Mouse (Mus musculus): ENCODE measurements around the gene Gpr37.

The Gpr37 gene

GRCm38 (mm10) chr6:25690629-25691028 is at the start of gene Gpr37:
Gpr37 (minus strand) TSS chr6:25690729.
- no peak for DNase-seq (ENCODE audit: inconsistent ontology term)

GRCm38 (mm10) chr6:25736533-25736932 is 46.0 kb upstream of the Gpr37 start:
- DNase-seq (ENCODE audit: inconsistent ontology term): no peak

DNA sequence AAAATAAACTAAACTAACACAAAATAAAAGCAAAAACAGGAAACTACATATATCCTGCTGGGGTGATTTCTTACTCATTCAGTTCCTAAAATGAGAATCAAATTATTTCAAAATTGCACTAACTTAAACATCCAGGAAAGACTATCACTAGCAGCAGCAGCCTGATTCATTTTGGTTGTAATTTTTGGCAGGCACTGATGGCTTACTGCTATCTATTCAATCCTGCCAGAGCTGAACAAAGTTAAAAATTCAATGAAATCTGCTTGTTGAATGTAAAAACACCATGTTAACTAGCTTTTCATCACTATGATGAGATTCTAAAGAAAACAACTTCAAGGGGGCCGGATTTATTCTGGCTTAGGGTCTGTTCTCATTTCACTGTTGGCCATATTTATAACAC is 36.0 kb upstream of the Gpr37 start:
- no peak for DNase-seq (ENCODE audit: inconsistent ontology term)

- no peak for DNase-seq (ENCODE audit: inconsistent ontology term)
These were observed 20.1 kb upstream of the Gpr37 start for GRCm38 (mm10) chr6:25710601-25711000.

GRCm38 (mm10) chr6:25709250-25709895 is 18.8 kb upstream of the Gpr37 start:
- peak; percentile 71 for DNase-seq (ENCODE audit: inconsistent ontology term)

GRCm38 (mm10) chr6:25699956-25700355 is 9.4 kb upstream of the Gpr37 start:
- DNase-seq (ENCODE audit: inconsistent ontology term): no peak

- DNase-seq (ENCODE audit: inconsistent ontology term): no peak
These were observed 284 bp downstream of the Gpr37 start for GRCm38 (mm10) chr6:25690284-25690605.

GRCm38 (mm10) chr6:25689520-25690283 is 827 bp downstream of the Gpr37 start:
- DNase-seq (ENCODE audit: inconsistent ontology term): peak; percentile 95

- no peak for DNase-seq (ENCODE audit: inconsistent ontology term)
These were observed 1.5 kb downstream of the Gpr37 start for GRCm38 (mm10) chr6:25688927-25689519.

DNA sequence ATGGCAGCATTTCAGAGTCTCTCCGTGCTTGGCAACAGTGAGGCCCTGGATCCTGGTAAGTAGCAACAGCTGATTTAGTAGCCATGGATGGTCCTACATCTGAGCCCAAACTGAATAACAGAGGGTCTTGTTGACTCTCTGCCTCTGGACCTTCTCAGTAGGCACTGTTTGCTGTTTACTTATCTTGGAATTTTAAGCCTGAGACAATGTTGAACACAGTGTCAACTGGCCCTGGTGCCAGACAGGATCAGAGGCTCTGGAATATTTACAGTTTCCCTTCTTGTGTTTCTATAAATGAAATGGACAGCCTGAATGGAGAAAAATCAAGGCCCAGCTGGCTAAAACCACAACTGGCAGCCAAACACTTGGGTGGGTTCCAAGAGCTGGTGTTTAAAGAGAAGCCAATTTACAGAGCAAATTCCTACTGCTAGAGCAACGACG is 3.7 kb downstream of the Gpr37 start:
- DNase-seq (ENCODE audit: inconsistent ontology term): peak; percentile 89

GRCm38 (mm10) chr6:25684391-25684790 is 6.1 kb downstream of the Gpr37 start:
- DNase-seq (ENCODE audit: inconsistent ontology term): peak; percentile 61

DNA sequence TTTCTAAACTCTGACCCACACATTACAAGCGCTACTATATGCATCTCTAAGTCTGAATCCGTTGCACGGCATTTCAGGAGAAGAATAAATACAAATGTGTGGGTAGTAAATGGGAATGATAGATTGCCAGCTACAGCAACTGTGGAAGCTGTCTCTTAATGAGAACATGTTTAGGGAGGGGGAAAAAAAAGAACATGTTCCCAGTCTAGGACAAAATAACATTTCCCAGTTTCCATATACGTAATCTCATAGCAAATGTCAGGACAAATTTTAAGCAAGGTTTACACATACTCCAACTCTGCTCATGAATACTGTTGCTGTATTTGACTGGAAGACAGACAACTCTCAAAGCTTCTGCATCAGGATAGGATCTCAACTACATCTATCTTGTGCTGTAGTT is 15.4 kb downstream of the Gpr37 start:
- DNase-seq (ENCODE audit: inconsistent ontology term): no peak

DNA sequence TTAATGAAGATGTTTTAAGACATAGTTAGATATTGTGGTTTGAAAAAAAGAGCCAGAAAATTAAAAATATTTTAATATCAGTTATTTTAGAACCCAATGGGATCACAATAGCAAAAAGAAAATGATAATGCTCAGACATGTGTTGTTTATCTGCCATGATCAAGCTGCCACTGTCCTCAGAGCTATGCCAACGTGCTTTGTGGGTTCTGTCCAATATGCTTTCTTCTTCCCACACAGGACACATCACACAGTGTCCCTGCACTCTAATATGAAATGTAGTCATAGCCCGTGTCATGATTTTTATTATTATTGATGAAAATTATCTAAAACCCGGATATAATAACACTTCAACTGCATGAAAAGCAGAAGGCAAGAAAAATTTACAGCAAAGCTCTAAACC is 16.7 kb downstream of the Gpr37 start:
- no peak for DNase-seq (ENCODE audit: inconsistent ontology term)

GRCm38 (mm10) chr6:25670150-25670549 is 20.4 kb downstream of the Gpr37 start:
- no peak for DNase-seq (ENCODE audit: inconsistent ontology term)

- DNase-seq (ENCODE audit: inconsistent ontology term): no peak
These were observed 26.6 kb downstream of the Gpr37 start for GRCm38 (mm10) chr6:25663942-25664341.

DNA sequence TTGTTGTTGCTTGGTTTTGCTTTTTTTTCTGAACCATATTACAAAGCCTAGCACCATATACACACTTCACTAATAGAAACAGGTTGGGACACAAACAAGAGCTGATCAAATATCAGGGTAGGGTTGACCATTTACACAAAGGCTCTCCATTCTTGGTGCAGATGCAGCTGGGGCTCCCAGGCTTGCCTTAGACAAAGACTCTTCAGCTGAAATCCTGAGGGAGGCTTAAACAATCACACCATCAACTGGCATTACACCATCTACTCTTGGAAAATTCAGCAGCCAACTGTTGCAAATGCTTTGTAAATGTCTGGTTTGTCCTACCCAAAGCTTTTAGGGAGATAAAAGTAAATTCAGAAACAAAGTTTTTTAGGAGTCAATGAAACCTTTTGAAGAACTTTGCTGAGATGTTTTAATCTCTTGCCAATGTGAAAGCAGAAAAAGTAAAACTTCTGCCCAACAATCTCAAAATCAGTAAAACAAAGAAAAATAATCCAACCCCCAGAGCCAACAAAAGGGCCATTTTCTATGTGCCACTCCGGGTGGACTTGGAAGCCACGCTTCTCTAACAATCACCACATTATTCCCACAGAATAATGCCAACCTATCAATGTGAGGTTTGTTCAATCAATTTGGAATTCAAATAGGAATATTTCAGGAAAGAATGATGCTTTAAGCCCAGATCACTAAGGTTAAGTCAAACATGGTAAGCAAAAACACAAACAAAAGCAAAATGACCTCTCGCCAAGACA is 30.4 kb downstream of the Gpr37 start:
- peak; percentile 47 for DNase-seq (ENCODE audit: inconsistent ontology term)

Measured in Muller cell, postnatal 12 days (primary cell).